Mouse (Mus musculus) cerebellum, postnatal 36 days (tissue): ENCODE measurements around the gene Wwc1.

Experiments
- DNase-seq, 2 experiments: peaks; one replicate each; pipeline ENCODE4 v3.0.0; 2021 to 2022; ENCODE audit warnings: mixed read lengths in 2 of 2

Wwc1 gene

GRCm38 (mm10) chr11:35932121-35932885 lies 48.0 kb downstream of the Wwc1 start:
- DNase-seq: no peak

GRCm38 (mm10) chr11:35930511-35931060 lies 49.7 kb downstream of the Wwc1 start:
- no peak for DNase-seq

GRCm38 (mm10) chr11:35928453-35928852 lies 51.9 kb downstream of the Wwc1 start:
- DNase-seq: no peak

- DNase-seq: no peak
Observed at GRCm38 (mm10) chr11:35927309-35927708, 53.0 kb downstream of the Wwc1 start.

GRCm38 (mm10) chr11:35925592-35925991 lies 54.7 kb downstream of the Wwc1 start:
- DNase-seq: no peak

- DNase-seq: peak; percentile 15 to 18
Observed at GRCm38 (mm10) chr11:35922205-35922873, 58.0 kb downstream of the Wwc1 start.

- DNase-seq: no peak
Observed at GRCm38 (mm10) chr11:35920776-35921175, 59.6 kb downstream of the Wwc1 start.

- no peak for DNase-seq
Observed at GRCm38 (mm10) chr11:35919856-35920503, 60.3 kb downstream of the Wwc1 start.

- no peak for DNase-seq
Observed at GRCm38 (mm10) chr11:35919383-35919782, 60.9 kb downstream of the Wwc1 start.

- DNase-seq: no peak
Observed at GRCm38 (mm10) chr11:35916466-35917185, 63.7 kb downstream of the Wwc1 start.

GRCm38 (mm10) chr11:35915546-35915945 lies 64.8 kb downstream of the Wwc1 start:
- DNase-seq: no peak

- no peak for DNase-seq
Observed at GRCm38 (mm10) chr11:35913418-35914044, 66.8 kb downstream of the Wwc1 start.

GRCm38 (mm10) chr11:35904955-35905550 lies 75.3 kb downstream of the Wwc1 start:
- no peak for DNase-seq

- no peak for DNase-seq
Observed at GRCm38 (mm10) chr11:35903079-35903478, 77.2 kb downstream of the Wwc1 start.

- DNase-seq: no peak
Observed at GRCm38 (mm10) chr11:35899946-35900345, 80.4 kb downstream of the Wwc1 start.

GRCm38 (mm10) chr11:35893454-35893853 lies 86.9 kb downstream of the Wwc1 start:
- no peak for DNase-seq

GRCm38 (mm10) chr11:35893018-35893421 lies 87.3 kb downstream of the Wwc1 start:
- DNase-seq: peak in 1 of 2 experiments; percentile 8

- DNase-seq: no peak
Observed at GRCm38 (mm10) chr11:35892293-35892692, 88.0 kb downstream of the Wwc1 start.

GRCm38 (mm10) chr11:35888790-35889189 lies 91.5 kb downstream of the Wwc1 start:
- no peak for DNase-seq

GRCm38 (mm10) chr11:35882777-35883176 lies 97.5 kb downstream of the Wwc1 start:
- no peak for DNase-seq

GRCm38 (mm10) chr11:35878559-35878897 lies 101.8 kb downstream of the Wwc1 start:
- DNase-seq: no peak
